Mouse (Mus musculus) testis, adult 2 months (tissue): ENCODE measurements around the gene Gabra1. TPM values are rescaled to one million over a fixed set of nuclear protein-coding genes. Genes with fewer than 3 reads are reported as not detected.

ENCODE experiments used
- H3K27ac ChIP-seq: fragments of 200-500 bp; 2 replicates; pipeline ENCODE4 v1.5.1; 2012; ENCODE audit warnings: low read depth, low read length; ENCODE audit not compliant: control insufficient read depth, insufficient read depth
- H3K27me3 ChIP-seq: fragments of 200-500 bp; 2 replicates; pipeline ENCODE4 v1.6.1; 2012; ENCODE audit warnings: mild to moderate bottlenecking, low read length, moderate library complexity; ENCODE audit not compliant: control insufficient read depth, insufficient read depth
- H3K36me3 ChIP-seq: fragments of 200-500 bp; 2 replicates; pipeline ENCODE4 v1.6.1; 2012; ENCODE audit warnings: mild to moderate bottlenecking, low read length; ENCODE audit not compliant: control insufficient read depth, insufficient read depth
- H3K4me1 ChIP-seq: fragments of 200-500 bp; 2 replicates; pipeline ENCODE4 v1.6.1; 2012; ENCODE audit warnings: low read length; ENCODE audit not compliant: control insufficient read depth, insufficient read depth
- H3K4me3 ChIP-seq: fragments of 200-500 bp; 2 replicates; pipeline ENCODE4 v1.5.1; 2012; ENCODE audit warnings: low read depth, mild to moderate bottlenecking, low read length, moderate library complexity, mixed read lengths; ENCODE audit not compliant: control insufficient read depth
- CTCF ChIP-seq: fragments of 200-500 bp; IDR thresholded peaks from 2 replicates; pipeline ENCODE4 v1.5.1; 2012; ENCODE audit warnings: low read depth, mild to moderate bottlenecking, inconsistent platforms, low read length, moderate library complexity; ENCODE audit not compliant: control insufficient read depth, insufficient read depth, insufficient replicate concordance
- POLR2A ChIP-seq: fragments of 200-500 bp; IDR thresholded peaks from 2 replicates; pipeline ENCODE4 v1.6.1; 2012; ENCODE audit warnings: low read depth, mild to moderate bottlenecking, inconsistent platforms, low read length, moderate library complexity; ENCODE audit not compliant: control insufficient read depth
- polyA plus RNA-seq: library from polyadenylated mRNA; depleted of rRNA; stranded (reverse); fragments of >200 nt; gene quantifications from 2 replicates; pipeline ENCODE4 v1.2.3, GENCODE M21; 2012; rRNA removed

Gabra1 gene
- 0.43 and 1.0 TPM in 2 replicates for polyA plus RNA-seq

DNA sequence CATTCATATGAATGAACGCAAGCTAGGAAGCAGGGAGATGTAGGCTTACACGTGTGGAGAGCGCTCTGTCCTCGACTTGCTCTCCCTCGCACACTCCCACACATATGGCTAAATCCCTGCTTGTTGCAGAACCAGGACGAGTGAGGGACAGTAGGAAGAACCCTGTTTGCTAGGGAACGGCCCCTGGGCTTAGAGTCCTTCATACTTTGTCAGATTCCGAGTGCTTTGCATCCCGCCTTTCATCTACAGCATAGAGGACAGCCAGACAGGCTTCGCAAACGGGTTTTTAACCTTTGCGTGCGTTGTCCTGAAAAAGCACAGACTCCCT is at the start of gene Gabra1:
Gabra1 (minus strand) TSS at position 106 of the 328 bp plus-strand sequence.
- Histone ChIP-seq H3K36me3 (no peaks in the 10 kb centered on the region), H3K27ac (no peak within 1 kb of the TSS)
- no peak for TF ChIP-seq POLR2A
- no peak for TF ChIP-seq CTCF

DNA sequence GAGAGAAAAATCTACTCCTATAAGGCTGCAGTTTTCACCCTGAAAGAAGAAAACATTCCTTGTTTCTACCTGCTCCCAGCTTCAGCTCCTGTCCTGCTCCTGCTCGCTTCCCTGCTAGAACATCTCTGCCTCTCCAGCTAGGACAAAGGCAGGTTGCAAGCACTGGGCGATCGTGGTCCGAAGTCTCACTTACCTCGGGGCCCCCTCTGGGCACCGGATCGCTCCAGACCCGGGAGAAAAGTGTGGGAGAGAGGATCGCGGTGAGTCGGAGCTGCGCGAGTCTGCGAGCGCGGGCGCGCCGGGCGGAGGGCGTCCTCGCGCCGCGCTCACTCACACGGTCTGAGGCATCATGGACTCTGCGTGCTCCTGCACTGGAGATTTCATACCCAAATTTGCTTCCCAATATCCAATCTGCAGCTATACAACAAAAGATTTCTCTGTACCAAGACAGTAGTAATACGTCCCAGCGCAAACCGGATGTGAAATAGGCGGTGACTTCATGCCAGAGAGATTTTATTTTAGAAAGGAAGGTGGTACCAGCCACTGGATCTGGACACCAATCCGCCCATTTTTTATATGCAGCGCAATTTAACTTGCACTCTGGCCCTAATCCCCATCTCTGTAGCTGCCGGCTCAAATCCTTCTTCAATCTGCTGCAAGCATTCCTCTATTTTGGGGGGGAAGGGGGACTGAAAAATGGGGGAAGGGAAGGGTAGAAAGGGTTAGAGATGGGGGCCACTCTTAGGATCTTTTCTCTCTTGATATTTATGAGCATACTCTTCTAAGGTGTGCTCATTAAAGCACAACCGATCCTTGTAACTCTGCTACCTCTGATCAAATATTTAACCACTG is 531 bp downstream of the Gabra1 start:
- H3K36me3 ChIP-seq: no peaks in the 10 kb centered on the region
- no peak overlapping the region for H3K27ac ChIP-seq
- H3K4me3 ChIP-seq: peak overlapping the region; percentile 46
- H3K27me3 ChIP-seq: no peaks in the 10 kb centered on the region
- peaks cover 6% of the 10 kb centered on the region for H3K4me1 ChIP-seq
- TF ChIP-seq POLR2A: no peak
- no peak for TF ChIP-seq CTCF

More for the DNA sequence above, at the start of gene Gabra1:
- Histone ChIP-seq H3K27me3 (no peaks in the 10 kb centered on the region), H3K4me1 (peaks cover 6% of the 10 kb centered on the region), H3K4me3 (peak within 1 kb of the TSS; percentile 46)

DNA sequence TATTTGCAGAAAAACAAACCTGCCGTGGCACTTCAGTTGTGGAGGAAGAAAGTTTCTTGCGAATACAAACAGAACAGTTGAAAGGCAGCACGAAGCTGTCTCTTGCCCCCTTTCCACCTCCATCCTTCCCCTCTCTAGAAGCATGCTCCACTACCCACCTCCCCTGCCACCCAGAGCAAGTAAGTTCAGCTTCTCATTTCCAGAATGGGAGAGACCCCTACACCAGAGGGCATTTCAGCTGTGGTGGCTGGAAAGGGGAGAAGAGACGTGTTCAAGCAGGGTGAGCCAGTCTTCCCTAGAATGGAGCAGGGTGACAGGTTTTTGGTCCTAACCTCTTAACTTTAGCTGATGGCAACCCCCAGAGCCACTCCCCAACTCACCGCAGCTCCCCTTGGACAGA is 1.3 kb downstream of the Gabra1 start:
- Histone ChIP-seq H3K27me3 (no peaks in the 10 kb centered on the region), H3K36me3 (no peaks in the 10 kb centered on the region), H3K4me3 (no peak overlapping the region), H3K27ac (no peak overlapping the region), H3K4me1 (peaks cover 6% of the 10 kb centered on the region)
- TF ChIP-seq POLR2A (no peak), CTCF (no peak)

DNA sequence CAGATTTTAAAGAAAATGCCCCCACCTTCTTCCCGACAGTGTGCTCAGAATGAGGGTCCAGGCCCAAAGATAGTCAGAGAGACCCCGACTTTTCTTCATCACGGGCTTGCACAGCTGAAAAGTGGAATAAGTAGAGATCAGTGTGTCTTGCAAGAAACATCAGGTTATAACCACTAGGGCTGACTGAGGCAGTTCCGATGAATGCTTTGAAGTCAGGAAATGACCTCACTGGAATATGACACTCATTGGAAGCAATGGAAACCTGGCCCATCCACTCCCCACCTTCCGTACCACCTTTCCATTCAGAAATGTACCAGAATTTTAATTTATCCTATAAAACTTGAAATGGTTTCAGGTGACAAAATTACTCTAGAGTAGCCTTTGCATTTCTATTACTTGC is 3.2 kb downstream of the Gabra1 start:
- Histone ChIP-seq H3K27ac (no peak overlapping the region), H3K27me3 (no peaks in the 10 kb centered on the region), H3K36me3 (no peaks in the 10 kb centered on the region), H3K4me1 (peaks cover 6% of the 10 kb centered on the region), H3K4me3 (no peak overlapping the region)
- TF ChIP-seq CTCF (no peak), POLR2A (no peak)

DNA sequence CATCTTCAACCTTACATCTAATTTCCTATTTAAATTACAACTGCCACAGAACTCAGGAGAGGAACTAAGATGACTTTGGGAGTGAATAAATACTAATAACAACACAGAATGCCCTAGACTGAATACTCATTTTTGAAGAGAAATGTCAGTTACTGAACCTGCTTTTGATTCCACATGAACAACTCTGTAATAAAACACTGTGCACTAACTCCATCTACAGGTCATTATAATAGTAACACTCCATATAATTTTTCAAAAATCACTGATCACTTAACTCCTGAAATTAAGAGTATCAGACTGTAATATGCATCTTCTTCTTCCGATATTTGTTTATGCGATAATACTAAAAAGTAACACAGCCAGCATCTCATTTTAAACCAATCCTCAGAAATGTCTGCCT is 4.4 kb downstream of the Gabra1 start:
- Histone ChIP-seq H3K4me3 (no peak overlapping the region), H3K36me3 (no peaks in the 10 kb centered on the region), H3K27ac (no peak overlapping the region), H3K4me1 (peaks cover 6% of the 10 kb centered on the region), H3K27me3 (no peaks in the 10 kb centered on the region)
- no peak for TF ChIP-seq CTCF
- no peak for TF ChIP-seq POLR2A

DNA sequence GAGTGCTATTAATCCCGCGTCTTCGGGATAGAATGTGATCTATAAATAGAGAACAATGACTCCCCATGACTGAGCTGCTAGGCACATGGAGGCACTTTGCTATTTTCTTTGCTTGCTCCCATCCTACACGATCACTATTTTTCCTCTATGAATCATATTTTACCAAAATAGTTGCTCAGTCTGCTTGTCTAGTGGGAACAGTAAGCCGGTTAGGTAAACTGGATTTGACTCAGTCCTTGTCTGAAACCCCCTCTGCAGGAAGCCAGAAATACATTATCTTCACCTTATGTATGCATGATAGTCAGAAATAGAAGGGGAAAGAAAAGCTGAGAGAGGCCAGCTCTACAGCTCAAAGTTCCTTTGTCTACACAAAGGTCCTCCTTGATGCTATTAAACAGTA is 31.3 kb downstream of the Gabra1 start:
- H3K36me3 ChIP-seq: no peaks in the 10 kb centered on the region
- H3K4me3 ChIP-seq: no peak overlapping the region
- H3K27me3 ChIP-seq: no peaks in the 10 kb centered on the region
- H3K4me1 ChIP-seq: no peaks in the 10 kb centered on the region
- TF ChIP-seq POLR2A (no peak), CTCF (no peak)
- no peak overlapping the region for H3K27ac ChIP-seq

DNA sequence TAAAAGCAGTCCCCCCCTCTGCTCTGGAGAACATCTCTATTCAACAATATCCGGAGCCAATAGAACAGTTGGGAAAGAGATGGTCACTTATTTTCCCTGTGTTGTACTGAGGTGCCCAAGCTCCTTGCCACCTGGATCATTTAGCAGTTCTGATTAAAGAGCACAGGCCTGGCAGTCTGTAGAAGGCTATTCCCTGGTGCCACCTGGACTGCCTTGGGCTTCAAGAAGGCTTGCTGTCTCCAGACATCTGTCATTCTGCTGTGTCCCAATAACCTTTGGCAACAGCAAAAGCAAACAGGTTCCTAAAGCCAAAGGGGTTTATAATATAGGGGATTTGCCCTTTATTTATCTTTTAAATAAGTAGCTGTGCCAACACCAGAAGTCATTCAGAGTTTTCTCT is 65.8 kb downstream of the Gabra1 start:
- Histone ChIP-seq H3K4me3 (no peak overlapping the region), H3K27ac (no peak overlapping the region), H3K4me1 (no peaks in the 10 kb centered on the region), H3K27me3 (no peaks in the 10 kb centered on the region), H3K36me3 (no peaks in the 10 kb centered on the region)
- no peak for TF ChIP-seq CTCF
- TF ChIP-seq POLR2A: no peak
